Mouse (Mus musculus) heart, embryonic 14.5 days (tissue): ENCODE measurements around the gene Lemd1. TPM values are rescaled to one million over a fixed set of nuclear protein-coding genes. Genes with fewer than 3 reads are reported as not detected.

Source experiments
- ATAC-seq: fragments of 200-750 bp; cut with Nextera tagmentation; 2 replicates; pipeline ENCODE4 v1.8.0; 2017; ENCODE audit warnings: low read depth, moderate TSS enrichment; ENCODE audit not compliant: insufficient number of reproducible peaks, insufficient read depth, low FRiP score
- H3K27ac ChIP-seq, 2 experiments: fragments of 200-500 bp in 1 of 2; fragments of 300-500 bp in 1 of 2; sonication (generic) in 1 of 2; replicated peaks in 1 of 2; 2 replicates each; pipeline ENCODE4 v1.5.1; 2012 to 2014; ENCODE audit warnings: low read depth in 2 of 2, low read length in 2 of 2, control low read depth in 1 of 2, mild to moderate bottlenecking in 1 of 2, mixed read lengths in 1 of 2; ENCODE audit not compliant: control insufficient read depth in 1 of 2, insufficient read depth in 1 of 2
- H3K27me3 ChIP-seq: fragments of 300-500 bp; sonication (generic); 2 replicates; pipeline ENCODE4 v1.6.1; 2014; ENCODE audit warnings: mild to moderate bottlenecking, low read length, control low read depth; ENCODE audit not compliant: control insufficient read depth, insufficient read depth
- H3K36me3 ChIP-seq: fragments of 300-500 bp; sonication (generic); 2 replicates; pipeline ENCODE4 v1.6.1; 2014; ENCODE audit warnings: mild to moderate bottlenecking, control low read depth, low read length, mixed read lengths; ENCODE audit not compliant: control insufficient read depth, insufficient read depth
- H3K4me1 ChIP-seq, 2 experiments: fragments of 200-500 bp in 1 of 2; fragments of 300-500 bp in 1 of 2; sonication (generic) in 1 of 2; 2 replicates each; pipeline ENCODE4 v1.6.1; 2012 to 2014; ENCODE audit warnings: low read length in 2 of 2, control low read depth in 1 of 2, mixed read lengths in 1 of 2; ENCODE audit not compliant: control insufficient read depth in 2 of 2, insufficient read depth in 2 of 2
- H3K4me2 ChIP-seq: fragments of 300-500 bp; sonication (generic); 2 replicates; pipeline ENCODE4 v1.6.1; 2014; ENCODE audit warnings: mild to moderate bottlenecking, low read length
- H3K4me3 ChIP-seq, 2 experiments: fragments of 200-500 bp in 1 of 2; fragments of 300-500 bp in 1 of 2; sonication (generic) in 1 of 2; 2 replicates each; pipeline ENCODE4 v1.5.1; 2012 to 2014; ENCODE audit warnings: low read length in 2 of 2, mild to moderate bottlenecking in 2 of 2, control low read depth in 1 of 2, low read depth in 1 of 2, moderate library complexity in 1 of 2; ENCODE audit not compliant: control insufficient read depth in 1 of 2, insufficient read depth in 1 of 2
- H3K9ac ChIP-seq: fragments of 300-500 bp; sonication (generic); 2 replicates; pipeline ENCODE4 v1.6.1; 2014; ENCODE audit warnings: mild to moderate bottlenecking, low read length
- H3K9me3 ChIP-seq: fragments of 300-500 bp; sonication (generic); 2 replicates; pipeline ENCODE4 v1.6.1; 2016; ENCODE audit warnings: low read length, control low read depth; ENCODE audit not compliant: control insufficient read depth
- WGBS: fragments of 180-500 bp; shearing (Covaris S2); extraction: QIAGEN DNeasy Blood & Tissue Kit; methylation state at CpG from one replicate; pipeline ENCODE4 v1.1.7; 2014; 5-methylcytosine and 5-hydroxymethylcytosine counted together
- polyA plus RNA-seq: library from polyadenylated mRNA; unstranded; fragments of >200 nt; fragmentation: Nextera tagmentation; extraction: Ambion mirVana; gene quantifications from 2 replicates; pipeline ENCODE4 v1.2.1, GENCODE M21; 2014

Lemd1 gene
- polyA plus RNA-seq, 1 experiment from 2014 or later = not detected

- H3K4me3 ChIP-seq = no peak overlapping the region
- H3K4me2 ChIP-seq = no peak overlapping the region
- no peaks in the 10 kb centered on the region for H3K36me3 ChIP-seq
- no peak overlapping the region for H3K9ac ChIP-seq
- no peaks in the 10 kb centered on the region for H3K4me1 ChIP-seq
- no peak overlapping the region for H3K27ac ChIP-seq
- no peaks in the 10 kb centered on the region for H3K27me3 ChIP-seq
- no peak for ATAC-seq
- no peaks in the 10 kb centered on the region for H3K9me3 ChIP-seq
- WGBS = 82% methylated on average over 6 of the region's 6 CpGs
Measured at GRCm38 (mm10) chr1:132254467-132254866, 63.2 kb downstream of the Lemd1 start.

DNA sequence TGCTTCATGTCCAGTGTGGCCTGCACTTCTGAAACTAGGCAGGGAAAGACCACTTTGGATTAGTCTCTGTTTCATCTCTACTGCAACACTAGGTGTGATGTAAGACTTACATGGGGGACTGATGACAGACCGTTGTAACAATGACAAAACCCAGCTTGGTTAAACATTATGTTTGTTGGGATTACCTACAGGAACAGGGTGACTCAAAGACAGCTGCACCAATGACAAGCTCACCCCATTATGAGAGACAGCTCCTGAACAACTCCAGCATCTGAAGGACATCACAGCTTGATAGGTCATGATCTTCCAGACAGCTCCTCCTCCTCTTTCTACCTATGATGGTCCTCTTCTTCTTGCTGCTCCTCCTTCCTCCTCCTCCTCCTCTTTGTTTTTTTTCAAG is 69.1 kb downstream of the Lemd1 start:
- 84% methylated on average over 1 of the region's 1 CpGs for WGBS
- Histone ChIP-seq H3K27me3 (no peaks in the 10 kb centered on the region), H3K27ac (no peak overlapping the region), H3K4me2 (no peak overlapping the region), H3K9ac (no peak overlapping the region), H3K36me3 (no peaks in the 10 kb centered on the region), H3K9me3 (no peaks in the 10 kb centered on the region), H3K4me3 (no peak overlapping the region), H3K4me1 (no peaks in the 10 kb centered on the region; a peak in 1 of 4 replicates)
- no peak for ATAC-seq

DNA sequence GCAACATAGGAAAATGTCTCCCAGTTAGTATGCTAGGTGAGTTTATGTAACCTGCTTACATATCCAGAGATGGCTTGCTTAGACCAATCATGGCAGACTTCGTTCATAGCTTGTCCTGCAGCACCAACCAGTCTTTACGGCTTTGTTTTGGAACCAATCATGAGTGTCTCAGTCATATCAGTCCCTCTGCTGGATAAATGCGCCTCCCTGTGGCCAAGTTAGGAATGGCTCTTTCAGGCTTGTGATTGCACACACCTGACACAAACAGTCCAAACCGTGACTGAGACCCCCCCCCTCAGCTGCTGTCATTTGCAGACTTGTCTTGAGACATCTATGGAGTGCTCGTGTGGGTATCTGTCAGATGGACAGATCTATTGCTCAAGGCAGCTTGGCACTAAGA is 69.8 kb downstream of the Lemd1 start:
- no peak for ATAC-seq
- Histone ChIP-seq H3K9ac (no peak overlapping the region), H3K9me3 (no peaks in the 10 kb centered on the region), H3K4me2 (no peak overlapping the region), H3K36me3 (no peaks in the 10 kb centered on the region), H3K27ac (no peak overlapping the region), H3K4me1 (no peaks in the 10 kb centered on the region; a peak in 1 of 4 replicates), H3K27me3 (no peaks in the 10 kb centered on the region), H3K4me3 (no peak overlapping the region)
- 71% methylated on average over 5 of the region's 5 CpGs for WGBS

GRCm38 (mm10) chr1:132263618-132264017 is 72.4 kb downstream of the Lemd1 start:
- Histone ChIP-seq H3K36me3 (no peaks in the 10 kb centered on the region), H3K27ac (no peak overlapping the region), H3K4me2 (no peak overlapping the region), H3K4me1 (peaks cover 4 to 6% of the 10 kb centered on the region in 2 experiments; a peak in 2 of 4 replicates), H3K9me3 (no peaks in the 10 kb centered on the region), H3K27me3 (no peaks in the 10 kb centered on the region), H3K9ac (no peak overlapping the region), H3K4me3 (no peak overlapping the region)
- 72% methylated on average over 4 of the region's 4 CpGs for WGBS
- no peak for ATAC-seq

DNA sequence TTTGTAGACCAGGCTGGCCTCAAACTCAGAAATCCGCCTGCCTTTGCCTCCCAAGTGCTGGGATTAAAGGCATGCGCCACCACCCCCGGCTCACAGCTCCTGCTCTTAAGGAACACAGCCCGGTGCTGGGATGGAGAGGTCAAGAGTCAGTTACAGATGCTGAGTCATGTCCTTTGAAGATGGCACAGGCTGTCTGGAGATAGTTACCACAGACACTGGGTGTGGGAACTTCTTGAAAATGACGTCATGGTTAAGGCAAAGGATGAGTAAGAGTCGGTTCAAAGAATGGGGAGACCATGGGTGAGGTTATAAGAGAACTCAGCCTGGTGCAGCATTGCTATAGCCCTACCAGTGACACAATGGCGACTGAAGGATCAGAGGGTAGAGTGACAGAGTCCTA is 73.3 kb downstream of the Lemd1 start:
- no peak overlapping the region for H3K9ac ChIP-seq
- H3K27me3 ChIP-seq = no peaks in the 10 kb centered on the region
- H3K4me1 ChIP-seq = peaks cover 6% of the 10 kb centered on the region in 2 experiments; a peak in 2 of 4 replicates
- no peak overlapping the region for H3K4me2 ChIP-seq
- H3K9me3 ChIP-seq = no peaks in the 10 kb centered on the region
- 45% methylated on average over 7 of the region's 7 CpGs for WGBS
- H3K4me3 ChIP-seq = no peak overlapping the region
- no peak overlapping the region for H3K27ac ChIP-seq
- H3K36me3 ChIP-seq = no peaks in the 10 kb centered on the region
- ATAC-seq = no peak

DNA sequence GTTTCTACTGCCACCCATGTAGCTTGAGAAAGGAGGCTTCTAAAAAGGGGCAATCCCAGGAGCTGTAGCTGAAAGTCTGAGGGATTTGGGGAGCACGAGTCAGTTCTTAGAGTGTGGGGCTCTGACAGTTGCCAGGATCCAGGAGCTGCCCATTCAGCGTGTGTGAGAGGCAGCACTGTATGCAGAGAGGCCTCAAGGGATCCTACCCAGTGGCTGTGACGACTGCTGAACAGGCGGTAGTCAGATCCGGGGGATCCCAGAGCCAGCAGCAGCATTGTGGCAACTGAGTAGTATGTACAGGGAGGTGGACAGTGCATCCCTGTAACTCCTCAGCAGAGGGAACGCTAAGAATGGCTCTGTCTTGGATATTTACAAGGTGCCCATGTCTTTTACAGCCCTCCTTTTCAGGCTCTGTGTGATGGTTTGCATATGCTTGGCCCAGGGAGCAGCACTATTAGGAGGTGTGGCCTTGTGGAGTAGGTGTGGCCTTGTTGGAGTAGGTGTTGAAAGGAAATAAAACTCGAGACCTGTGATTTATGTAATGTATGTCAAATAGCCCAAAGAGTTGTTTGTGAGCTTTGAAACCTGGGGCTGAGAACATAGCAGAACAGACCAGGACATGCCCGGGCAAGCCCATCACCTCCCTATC is 74.1 kb downstream of the Lemd1 start:
- ATAC-seq = no peak

DNA sequence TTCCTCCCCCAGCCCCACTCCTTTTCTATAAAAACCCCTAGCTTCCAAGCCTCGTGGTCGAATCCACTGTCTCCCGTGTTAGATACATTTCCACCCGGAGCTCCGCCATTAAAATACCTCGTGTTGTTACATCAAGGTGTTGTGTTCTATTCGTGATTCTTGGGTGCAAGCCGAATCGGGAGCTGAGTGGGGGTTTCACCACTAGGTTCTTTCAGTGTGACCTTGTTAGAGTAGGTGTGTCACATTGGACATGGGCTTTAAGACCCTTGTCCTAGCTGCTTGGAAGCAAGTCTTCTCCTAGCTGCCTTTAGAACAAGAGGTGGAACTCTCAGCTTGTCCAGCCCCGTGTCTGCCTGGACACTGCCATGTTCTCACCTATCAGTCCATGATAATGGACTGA is 74.7 kb downstream of the Lemd1 start:
- Histone ChIP-seq H3K4me1 (peaks cover 6% of the 10 kb centered on the region in 2 experiments; a peak in 2 of 4 replicates), H3K27ac (no peak overlapping the region), H3K4me2 (no peak overlapping the region), H3K27me3 (no peaks in the 10 kb centered on the region), H3K9ac (no peak overlapping the region), H3K4me3 (no peak overlapping the region), H3K36me3 (no peaks in the 10 kb centered on the region), H3K9me3 (no peaks in the 10 kb centered on the region)
- no peak for ATAC-seq
- WGBS = 88% methylated on average over 10 of the region's 10 CpGs

More for the DNA sequence above, 74.1 kb downstream of the Lemd1 start:
- H3K9ac ChIP-seq = no peak overlapping the region
- H3K4me3 ChIP-seq = no peak overlapping the region
- H3K27ac ChIP-seq = no peak overlapping the region
- no peaks in the 10 kb centered on the region for H3K36me3 ChIP-seq
- H3K9me3 ChIP-seq = no peaks in the 10 kb centered on the region
- H3K27me3 ChIP-seq = no peaks in the 10 kb centered on the region
- 73% methylated on average over 8 of the region's 8 CpGs for WGBS
- peaks cover 6% of the 10 kb centered on the region in 2 experiments; a peak in 2 of 4 replicates for H3K4me1 ChIP-seq
- H3K4me2 ChIP-seq = no peak overlapping the region
